Mouse (Mus musculus) lung, adult 10 weeks (tissue): Measurements from ENCODE around the gene Inhba. TPM values are rescaled to one million over a fixed set of nuclear protein-coding genes. Genes with fewer than 3 reads are reported as not detected.

Experiments used
- polyA plus RNA-seq: library from polyadenylated mRNA; stranded (reverse); fragments of 350-450 nt; fragmentation: Illumina TruSeq; extraction: RNeasy Lipid Tissue Mini Kit (QIAGEN cat#74804); gene quantifications from one replicate; pipeline ENCODE4 v1.2.3, GENCODE M21; 2014; ENCODE audit warnings: low read depth, low replicate concordance; ENCODE audit not compliant: insufficient read depth

Gene Inhba
- 0.34 TPM for polyA plus RNA-seq

DNA sequence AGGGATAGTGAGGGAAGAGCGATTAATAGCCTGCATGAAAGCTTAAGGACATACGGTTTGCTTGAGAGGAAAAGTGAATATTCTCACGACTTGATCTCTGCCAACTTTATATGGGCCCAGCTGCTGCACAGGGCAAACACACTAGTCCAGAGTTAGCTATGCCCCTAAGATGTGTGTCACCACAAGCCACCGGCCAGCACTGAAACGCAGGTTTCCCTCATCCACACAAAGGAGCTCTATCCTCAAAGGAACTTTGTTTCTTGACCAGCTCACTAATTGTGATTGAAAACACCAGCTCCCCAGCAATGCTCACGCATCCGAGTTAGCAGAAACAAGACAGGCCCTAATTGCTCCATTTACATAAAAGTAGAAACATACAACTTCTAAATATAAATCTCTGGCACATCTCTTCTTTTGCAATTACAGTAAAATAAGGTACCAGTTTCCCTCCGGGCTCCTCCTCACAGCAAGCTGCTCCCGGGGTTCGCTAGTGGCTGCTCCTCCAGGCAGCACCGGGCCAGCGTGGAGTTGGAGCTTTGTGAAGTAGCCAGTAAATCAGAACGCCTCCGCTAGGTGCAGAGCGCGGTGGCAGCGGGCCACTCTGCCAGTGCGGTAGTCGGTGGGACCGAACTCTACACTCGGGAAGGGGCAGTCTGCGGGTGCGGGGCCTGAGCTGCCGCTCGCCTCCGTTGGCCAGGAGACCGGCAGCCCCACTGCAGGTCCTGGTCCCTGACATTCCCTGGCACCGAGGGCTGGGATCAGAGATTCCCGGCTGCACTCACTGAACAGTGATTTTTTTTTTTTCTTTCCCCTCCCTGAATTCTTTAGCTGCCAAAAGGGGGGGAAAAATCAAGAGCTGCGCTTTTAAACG is at the start of gene Inhba:
Inhba (plus strand) TSS at position 480 of the 871 bp plus-strand sequence.

